Mouse (Mus musculus) ES-E14 (cell line): ENCODE measurements at regions not wholly inside any gene's neighbourhood (a gene's known extent, or its start where the extent isn't known, plus 50 kb on each side); places are given as distances from the start of the nearest gene placed in this dataset.
A peak's percentile ranks its signal among the peaks of the same experiment; 100 is the strongest.

Experiments used
- DNase-seq: peaks from one replicate; pipeline ENCODE4 v3.0.0-alpha.2; 2013; ENCODE audit warnings: low read depth, low spot score
- H3K27ac ChIP-seq: 2 replicates; pipeline ENCODE4 v1.5.1; 2012; ENCODE audit warnings: low read depth, mild to moderate bottlenecking, low read length, moderate library complexity, mixed read lengths; ENCODE audit not compliant: poor library complexity, insufficient read depth, severe bottlenecking
- H3K36me3 ChIP-seq: 2 replicates; pipeline ENCODE4 v1.6.1; 2012; ENCODE audit warnings: mild to moderate bottlenecking, low read length, moderate library complexity, mixed read lengths; ENCODE audit not compliant: control insufficient read depth, poor library complexity, insufficient read depth, severe bottlenecking
- H3K4me1 ChIP-seq, 2 experiments: fragments of 150-350 bp in 1 of 2; sonication (generic) in 1 of 2; 2 replicates each; pipeline ENCODE4 v1.6.1; 2012; ENCODE audit warnings: low read length in 2 of 2, mild to moderate bottlenecking in 1 of 2, mixed read lengths in 1 of 2; ENCODE audit not compliant: control insufficient read depth in 2 of 2, insufficient read depth in 2 of 2, poor library complexity in 1 of 2
- H3K4me3 ChIP-seq, 2 experiments: fragments of 150-350 bp in 1 of 2; sonication (generic) in 1 of 2; 2 replicates each; pipeline ENCODE4 v1.5.1; 2012; ENCODE audit warnings: low read length in 2 of 2, low read depth in 1 of 2, mild to moderate bottlenecking in 1 of 2, mixed read lengths in 1 of 2; ENCODE audit not compliant: insufficient read depth in 1 of 2, poor library complexity in 1 of 2, severe bottlenecking in 1 of 2
- H3K9ac ChIP-seq: 2 replicates; pipeline ENCODE4 v1.6.1; 2012; ENCODE audit warnings: low read depth, mild to moderate bottlenecking, low read length, mixed read lengths; ENCODE audit not compliant: poor library complexity, insufficient read depth, severe bottlenecking
- H3K9me3 ChIP-seq: fragments of 150-350 bp; sonication (generic); 2 replicates; pipeline ENCODE4 v1.6.1; 2012; ENCODE audit warnings: low read depth, mild to moderate bottlenecking, low read length; ENCODE audit not compliant: control insufficient read depth, insufficient read depth
- CHD2 ChIP-seq: IDR thresholded peaks from 2 replicates; pipeline ENCODE4 v1.6.1; 2014; ENCODE audit warnings: mild to moderate bottlenecking, low read depth, low read length, inconsistent platforms
- HCFC1 ChIP-seq: IDR thresholded peaks from 2 replicates; pipeline ENCODE4 v1.6.1; 2012; ENCODE audit warnings: low read length, inconsistent platforms, borderline replicate concordance; ENCODE audit not compliant: insufficient read depth
- MAFK ChIP-seq: IDR thresholded peaks from 2 replicates; pipeline ENCODE4 v1.6.1; 2014; ENCODE audit warnings: mild to moderate bottlenecking, low read depth, low read length, inconsistent platforms; ENCODE audit not compliant: insufficient read depth
- ZC3H11A ChIP-seq: IDR thresholded peaks from 2 replicates; pipeline ENCODE4 v1.6.1; 2012; ENCODE audit warnings: low read depth, mild to moderate bottlenecking, inconsistent platforms, low read length, borderline replicate concordance
- ZNF384 ChIP-seq: IDR thresholded peaks from 2 replicates; pipeline ENCODE4 v1.6.1; 2012; ENCODE audit warnings: low read depth, low read length, inconsistent platforms
- in situ Hi-C, 2 experiments: fragments of 600-800 bp; cut with MboI; formaldehyde crosslinking; loops; one replicate each; pipeline ENCODE4 v1.15.1; 2025; ENCODE audit warnings: low sequenced_read_pairs in 2 of 2, inconsistent platforms in 1 of 2; ENCODE audit not compliant: unreplicated experiment in 2 of 2

GRCm38 (mm10) chr5:68735186-68735585 is 606.3 kb downstream of the Kctd8 start:
- Histone ChIP-seq H3K36me3 (no peaks in the 10 kb centered on the region), H3K4me3 (no peak overlapping the region), H3K9me3 (no peaks in the 10 kb centered on the region), H3K9ac (no peak overlapping the region), H3K27ac (no peak overlapping the region), H3K4me1 (no peaks in the 10 kb centered on the region)
- TF ChIP-seq ZNF384 (no peak), ZC3H11A (no peak), MAFK (no peak), CHD2 (no peak), HCFC1 (no peak)
- DNase-seq: peak; percentile 1
- in situ Hi-C loops: no loop called here

- no peak overlapping the region for H3K9ac ChIP-seq
- H3K4me1 ChIP-seq: no peaks in the 10 kb centered on the region
- no peaks in the 10 kb centered on the region for H3K36me3 ChIP-seq
- no peak overlapping the region for H3K4me3 ChIP-seq
- in situ Hi-C loops: no loop called here
- TF ChIP-seq HCFC1 (no peak), ZNF384 (no peak), CHD2 (no peak), MAFK (no peak), ZC3H11A (no peak)
- no peaks in the 10 kb centered on the region for H3K9me3 ChIP-seq
- no peak overlapping the region for H3K27ac ChIP-seq
- no peak for DNase-seq
Measured at GRCm38 (mm10) chr5:68750499-68750898, 591.0 kb downstream of the Kctd8 start.

DNA sequence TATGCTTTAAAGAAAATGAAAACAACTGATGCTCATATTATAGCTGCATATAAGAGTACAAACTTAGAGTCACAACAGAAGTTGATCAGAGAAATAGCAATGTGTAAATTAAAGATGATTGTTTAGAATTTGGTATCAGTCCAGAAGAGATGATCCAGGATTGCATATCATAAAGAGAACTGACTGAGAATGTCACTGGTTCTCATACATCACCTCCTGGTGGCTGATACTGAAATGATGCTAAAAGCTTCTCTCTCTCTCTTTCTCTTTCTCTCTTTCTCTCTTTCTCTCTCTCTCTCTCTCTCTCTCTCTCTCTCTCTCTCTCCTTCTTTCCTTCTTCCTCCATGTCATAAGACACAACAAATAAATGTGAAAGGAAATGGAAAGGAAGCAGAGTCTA is 588.5 kb downstream of the Kctd8 start:
- TF ChIP-seq HCFC1 (no peak), ZC3H11A (no peak), ZNF384 (no peak), MAFK (no peak), CHD2 (no peak)
- H3K9me3 ChIP-seq: no peaks in the 10 kb centered on the region
- in situ Hi-C loops: no loop called here
- no peak overlapping the region for H3K9ac ChIP-seq
- no peaks in the 10 kb centered on the region for H3K36me3 ChIP-seq
- no peak for DNase-seq
- no peak overlapping the region for H3K27ac ChIP-seq
- no peak overlapping the region for H3K4me3 ChIP-seq
- no peaks in the 10 kb centered on the region for H3K4me1 ChIP-seq
